Mouse (Mus musculus) hindbrain, embryonic 13.5 days (tissue): Measurements from ENCODE around the gene Ccr1. TPM values are rescaled to one million over a fixed set of nuclear protein-coding genes. Genes with fewer than 3 reads are reported as not detected.
"Not testable (repeated sequence)": the region's sequence is repeated elsewhere in the genome, so short reads cannot be mapped to it uniquely, and the experiment has no call there.

Experiments
- ATAC-seq: fragments of 200-750 bp; cut with Nextera tagmentation; 2 replicates; pipeline ENCODE4 v1.8.0; 2017; ENCODE audit warnings: moderate TSS enrichment; ENCODE audit not compliant: low FRiP score
- H3K27ac ChIP-seq: fragments of 300-500 bp; sonication (generic); 2 replicates; pipeline ENCODE4 v1.5.1; 2015; ENCODE audit warnings: inconsistent platforms, mild to moderate bottlenecking, moderate library complexity
- H3K27me3 ChIP-seq: fragments of 300-500 bp; sonication (generic); 2 replicates; pipeline ENCODE4 v1.6.1; 2015; ENCODE audit warnings: mild to moderate bottlenecking, inconsistent platforms
- H3K36me3 ChIP-seq: fragments of 300-500 bp; sonication (generic); 2 replicates; pipeline ENCODE4 v1.6.1; 2015; ENCODE audit warnings: mild to moderate bottlenecking, inconsistent platforms
- H3K4me1 ChIP-seq: fragments of 300-500 bp; sonication (generic); replicated peaks from 2 replicates; pipeline ENCODE4 v1.6.1; 2015; ENCODE audit warnings: inconsistent platforms
- H3K4me2 ChIP-seq: fragments of 300-500 bp; sonication (generic); 2 replicates; pipeline ENCODE4 v1.6.1; 2015; ENCODE audit warnings: inconsistent platforms, mild to moderate bottlenecking, moderate library complexity
- H3K4me3 ChIP-seq: fragments of 300-500 bp; sonication (generic); 2 replicates; pipeline ENCODE4 v1.5.1; 2015; ENCODE audit warnings: mild to moderate bottlenecking, inconsistent platforms
- H3K9ac ChIP-seq: fragments of 300-500 bp; sonication (generic); 2 replicates; pipeline ENCODE4 v1.6.1; 2015; ENCODE audit warnings: mild to moderate bottlenecking, inconsistent platforms
- H3K9me3 ChIP-seq: fragments of 300-500 bp; sonication (generic); 2 replicates; pipeline ENCODE4 v1.6.1; 2016; ENCODE audit warnings: inconsistent platforms
- WGBS: fragments of 180-500 bp; shearing (Covaris S2); methylation state at CpG from one replicate; pipeline ENCODE4 v1.1.7; 2015; 5-methylcytosine and 5-hydroxymethylcytosine counted together
- polyA plus RNA-seq: library from polyadenylated mRNA; unstranded; fragments of >200 nt; fragmentation: Nextera tagmentation; extraction: Ambion mirVana; gene quantifications from 2 replicates; pipeline ENCODE4 v1.2.1, GENCODE M21; 2015

Ccr1 gene
- polyA plus RNA-seq, 1 experiment from 2014 or later: 1.2 TPM

- ATAC-seq, H3K9me3 ChIP-seq: not testable (repeated sequence)
- no CpG with 5 or more reads among the region's 3 CpGs for WGBS
These were observed 12.5 kb upstream of the Ccr1 start for GRCm38 (mm10) chr9:123980858-123981475.

GRCm38 (mm10) chr9:123978308-123978707 is 9.8 kb upstream of the Ccr1 start, which contains the start of gene Ccr1l1:
Gene Ccr1l1 (minus strand): TSS chr9:123978408.
- WGBS: 85% methylated on average over 1 of the region's 1 CpGs
- H3K9me3 ChIP-seq: no peaks in the 10 kb centered on the region
- H3K27ac ChIP-seq: no peak within 1 kb of the TSS
- no peak for ATAC-seq
- no peak within 1 kb of the TSS for H3K9ac ChIP-seq
- H3K36me3 ChIP-seq: no peaks in the 10 kb centered on the region
- H3K27me3 ChIP-seq: no peaks in the 10 kb centered on the region
- H3K4me1 ChIP-seq: no peaks in the 10 kb centered on the region
- H3K4me2 ChIP-seq: no peak within 1 kb of the TSS
- H3K4me3 ChIP-seq: no peak within 1 kb of the TSS

More at GRCm38 (mm10) chr9:123980858-123981475, 12.5 kb upstream of the Ccr1 start:
- not testable (repeated sequence) for H3K4me2 ChIP-seq, H3K27ac ChIP-seq, H3K36me3 ChIP-seq, H3K9ac ChIP-seq, H3K27me3 ChIP-seq, H3K4me1 ChIP-seq, H3K4me3 ChIP-seq

GRCm38 (mm10) chr9:123976876-123977663 is 8.6 kb upstream of the Ccr1 start:
- Histone ChIP-seq H3K9me3 (no peaks in the 10 kb centered on the region), H3K36me3 (no peaks in the 10 kb centered on the region), H3K4me2 (no peak overlapping the region), H3K27me3 (no peaks in the 10 kb centered on the region), H3K9ac (no peak overlapping the region), H3K4me1 (no peaks in the 10 kb centered on the region), H3K27ac (no peak overlapping the region), H3K4me3 (no peak overlapping the region)
- no peak for ATAC-seq
- 84% methylated on average over 9 of the region's 9 CpGs for WGBS

GRCm38 (mm10) chr9:123975630-123976029 is 7.1 kb upstream of the Ccr1 start:
- 79% methylated on average over 2 of the region's 2 CpGs for WGBS
- no peak overlapping the region for H3K4me2 ChIP-seq

GRCm38 (mm10) chr9:123966858-123967495 is 1.5 kb downstream of the Ccr1 start:
- not testable (repeated sequence) for H3K27me3 ChIP-seq, H3K4me2 ChIP-seq, ATAC-seq, H3K4me1 ChIP-seq, H3K9me3 ChIP-seq, H3K36me3 ChIP-seq, H3K9ac ChIP-seq, H3K27ac ChIP-seq, H3K4me3 ChIP-seq
- 83% methylated on average over 1 of the region's 4 CpGs for WGBS

More at GRCm38 (mm10) chr9:123975630-123976029, 7.1 kb upstream of the Ccr1 start:
- no peaks in the 10 kb centered on the region for H3K9me3 ChIP-seq
- H3K4me1 ChIP-seq: no peaks in the 10 kb centered on the region
- no peak overlapping the region for H3K4me3 ChIP-seq
- no peaks in the 10 kb centered on the region for H3K36me3 ChIP-seq
- ATAC-seq: no peak
- no peaks in the 10 kb centered on the region for H3K27me3 ChIP-seq
- no peak overlapping the region for H3K9ac ChIP-seq
- H3K27ac ChIP-seq: no peak overlapping the region

GRCm38 (mm10) chr9:123964776-123965175 is 3.7 kb downstream of the Ccr1 start:
- no peaks in the 10 kb centered on the region for H3K9me3 ChIP-seq
- no peaks in the 10 kb centered on the region for H3K27me3 ChIP-seq
- WGBS: 82% methylated on average over 3 of the region's 3 CpGs
- no peak overlapping the region for H3K27ac ChIP-seq
- H3K4me2 ChIP-seq: no peak overlapping the region
- H3K4me1 ChIP-seq: no peaks in the 10 kb centered on the region
- H3K4me3 ChIP-seq: no peak overlapping the region
- no peak for ATAC-seq
- no peak overlapping the region for H3K9ac ChIP-seq
- H3K36me3 ChIP-seq: no peaks in the 10 kb centered on the region

- H3K9me3 ChIP-seq: no peaks in the 10 kb centered on the region
- no peaks in the 10 kb centered on the region for H3K4me1 ChIP-seq
- no peaks in the 10 kb centered on the region for H3K27me3 ChIP-seq
- H3K4me2 ChIP-seq: no peak overlapping the region
- ATAC-seq: no peak
- WGBS: 85% methylated on average over 1 of the region's 1 CpGs
- no peak overlapping the region for H3K27ac ChIP-seq
- H3K4me3 ChIP-seq: no peak overlapping the region
- H3K36me3 ChIP-seq: no peaks in the 10 kb centered on the region
- no peak overlapping the region for H3K9ac ChIP-seq
These were observed 8.3 kb downstream of the Ccr1 start for GRCm38 (mm10) chr9:123960161-123960560.

- no peak overlapping the region for H3K9ac ChIP-seq
- no peaks in the 10 kb centered on the region for H3K9me3 ChIP-seq
- H3K27ac ChIP-seq: no peak overlapping the region
- no peak for ATAC-seq
- H3K4me3 ChIP-seq: no peak overlapping the region
- WGBS: 84% methylated on average over 3 of the region's 3 CpGs
- H3K4me1 ChIP-seq: no peaks in the 10 kb centered on the region
- H3K4me2 ChIP-seq: no peak overlapping the region
- no peaks in the 10 kb centered on the region for H3K27me3 ChIP-seq
- H3K36me3 ChIP-seq: no peaks in the 10 kb centered on the region
These were observed 10.5 kb downstream of the Ccr1 start for GRCm38 (mm10) chr9:123957911-123958413.

GRCm38 (mm10) chr9:123956892-123957291 is 11.6 kb downstream of the Ccr1 start:
- no peak overlapping the region for H3K27ac ChIP-seq
- H3K9me3 ChIP-seq: no peaks in the 10 kb centered on the region
- no peak for ATAC-seq
- H3K9ac ChIP-seq: no peak overlapping the region
- no peaks in the 10 kb centered on the region for H3K36me3 ChIP-seq
- H3K4me2 ChIP-seq: no peak overlapping the region
- no peaks in the 10 kb centered on the region for H3K27me3 ChIP-seq
- H3K4me3 ChIP-seq: no peak overlapping the region
- no peaks in the 10 kb centered on the region for H3K4me1 ChIP-seq
- 82% methylated on average over 1 of the region's 1 CpGs for WGBS

GRCm38 (mm10) chr9:123953551-123953950 is 14.9 kb downstream of the Ccr1 start:
- no peak for ATAC-seq
- Histone ChIP-seq H3K9me3 (no peaks in the 10 kb centered on the region), H3K4me2 (no peak overlapping the region), H3K36me3 (no peaks in the 10 kb centered on the region), H3K27me3 (no peaks in the 10 kb centered on the region), H3K9ac (no peak overlapping the region), H3K4me3 (no peak overlapping the region), H3K27ac (no peak overlapping the region), H3K4me1 (no peaks in the 10 kb centered on the region)
- WGBS: 78% methylated on average over 2 of the region's 2 CpGs

GRCm38 (mm10) chr9:123951176-123951575 is 17.3 kb downstream of the Ccr1 start:
- Histone ChIP-seq H3K36me3 (no peaks in the 10 kb centered on the region), H3K27ac (no peak overlapping the region), H3K4me2 (no peak overlapping the region), H3K4me1 (no peaks in the 10 kb centered on the region), H3K9me3 (no peaks in the 10 kb centered on the region), H3K9ac (no peak overlapping the region), H3K27me3 (no peaks in the 10 kb centered on the region), H3K4me3 (no peak overlapping the region)
- 82% methylated on average over 1 of the region's 1 CpGs for WGBS
- no peak for ATAC-seq

- Histone ChIP-seq H3K4me3 (no peak overlapping the region), H3K4me1 (no peaks in the 10 kb centered on the region), H3K4me2 (no peak overlapping the region), H3K27me3 (no peaks in the 10 kb centered on the region), H3K9ac (no peak overlapping the region), H3K27ac (no peak overlapping the region), H3K36me3 (no peaks in the 10 kb centered on the region), H3K9me3 (no peaks in the 10 kb centered on the region)
- no peak for ATAC-seq
- 86% methylated on average over 2 of the region's 2 CpGs for WGBS
These were observed 19.1 kb downstream of the Ccr1 start for GRCm38 (mm10) chr9:123949432-123949831.
